Mouse (Mus musculus) stomach, postnatal 0 days (tissue): Measurements from ENCODE around the gene Rhox8.

Experiments
- CTCF ChIP-seq: IDR thresholded peaks from 2 replicates; pipeline ENCODE4 v1.5.1; 2016; ENCODE audit warnings: antibody characterized with exemption, low read depth, mild to moderate bottlenecking, moderate library complexity
- EP300 ChIP-seq: optimal IDR thresholded peaks from 2 replicates; pipeline ENCODE3; 2016; ENCODE audit warnings: antibody characterized with exemption

DNA sequence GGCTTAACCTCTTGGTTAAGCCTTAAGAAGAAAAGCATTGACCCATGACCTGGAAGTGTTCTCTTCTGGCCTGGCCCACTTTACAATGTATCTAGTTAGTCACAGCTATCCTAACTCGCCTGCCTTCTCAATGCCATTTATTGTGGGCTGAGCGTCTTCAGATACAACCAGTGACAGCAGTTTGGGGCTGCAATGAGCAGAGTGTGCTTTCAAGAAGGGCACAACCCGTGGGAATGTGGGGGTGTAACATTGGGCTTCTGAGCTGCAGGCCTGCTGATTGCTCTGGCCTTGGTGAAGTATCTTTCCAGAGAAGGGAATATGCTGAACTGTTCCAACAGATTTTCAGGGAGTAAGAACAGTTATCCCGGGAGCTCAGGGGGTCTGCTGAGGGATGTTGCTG is at the start of gene Rhox8:
- TF ChIP-seq CTCF (no peak), EP300 (no peak)
